Mouse (Mus musculus): ENCODE results near the gene Rbm20. TPM values are rescaled to one million over a fixed set of nuclear protein-coding genes. Genes with fewer than 3 reads are reported as not detected.
"Not testable (repeated sequence)": the region's sequence is repeated elsewhere in the genome, so short reads cannot be mapped to it uniquely, and the experiment has no call there.

The Rbm20 gene
- polyA plus RNA-seq, 1 experiment from 2014 or later: 0.95 TPM

GRCm38 (mm10) chr19:53902739-53903487, 225.8 kb downstream of the Rbm20 start:
- Histone ChIP-seq H3K27me3 (ENCODE audit: control insufficient read depth, insufficient read depth, low read length) (no peaks in the 10 kb centered on the region), H3K4me3 (ENCODE audit: low read depth, low read length) (peak overlapping the region; percentile 88), H3K4me1 (ENCODE audit: control insufficient read depth, insufficient read depth, low read length) (peaks cover 14% of the 10 kb centered on the region; the same call in 1 of the 2 replicates), H3K9ac (replicated peaks; ENCODE audit: low read depth, low read length) (peak overlapping the region; percentile 84), H3K4me2 (replicated peaks; ENCODE audit: low read depth, low read length) (peak overlapping the region; percentile 52), H3K9me3 (ENCODE audit: control insufficient read depth, low read depth, low read length) (no peaks in the 10 kb centered on the region), H3K36me3 (ENCODE audit: control insufficient read depth, insufficient read depth, low read length) (no peaks in the 10 kb centered on the region), H3K27ac (ENCODE audit: low read length) (peak overlapping the region; percentile 81)
- WGBS: under 1% methylated on average over 61 of the region's 61 CpGs
- ATAC-seq (ENCODE audit: insufficient number of reproducible peaks, insufficient read depth, low FRiP score, low read depth): peak; percentile 97

GRCm38 (mm10) chr19:53903507-53904321, 226.6 kb downstream of the Rbm20 start:
- no peaks in the 10 kb centered on the region for H3K9me3 ChIP-seq (ENCODE audit: control insufficient read depth, low read depth, low read length)
- H3K9ac ChIP-seq (replicated peaks; ENCODE audit: low read depth, low read length): peak overlapping the region; percentile 84
- peak overlapping the region; percentile 81 for H3K27ac ChIP-seq (ENCODE audit: low read length)
- H3K4me3 ChIP-seq (ENCODE audit: low read depth, low read length): peak overlapping the region; percentile 88
- H3K36me3 ChIP-seq (ENCODE audit: control insufficient read depth, insufficient read depth, low read length): no peaks in the 10 kb centered on the region
- WGBS: under 1% methylated on average over 64 of the region's 83 CpGs
- H3K4me1 ChIP-seq (ENCODE audit: control insufficient read depth, insufficient read depth, low read length): peaks cover 14% of the 10 kb centered on the region; the same call in 1 of the 2 replicates
- peak; percentile 58 for ATAC-seq (ENCODE audit: insufficient number of reproducible peaks, insufficient read depth, low FRiP score, low read depth)
- no peaks in the 10 kb centered on the region for H3K27me3 ChIP-seq (ENCODE audit: control insufficient read depth, insufficient read depth, low read length)
- peak overlapping the region; percentile 49 for H3K4me2 ChIP-seq (replicated peaks; ENCODE audit: low read depth, low read length)

GRCm38 (mm10) chr19:53904833-53905480, 227.9 kb downstream of the Rbm20 start:
- H3K9ac ChIP-seq (replicated peaks; ENCODE audit: low read depth, low read length): peak overlapping the region; percentile 84; the same call in 1 of the 2 replicates
- peaks cover 9% of the 10 kb centered on the region for H3K36me3 ChIP-seq (ENCODE audit: control insufficient read depth, insufficient read depth, low read length)
- no peak overlapping the region for H3K27ac ChIP-seq (ENCODE audit: low read length)
- no peak for ATAC-seq (ENCODE audit: insufficient number of reproducible peaks, insufficient read depth, low FRiP score, low read depth)
- no peaks in the 10 kb centered on the region for H3K27me3 ChIP-seq (ENCODE audit: control insufficient read depth, insufficient read depth, low read length)
- H3K4me1 ChIP-seq (ENCODE audit: control insufficient read depth, insufficient read depth, low read length): peaks cover 14% of the 10 kb centered on the region; the same call in 1 of the 2 replicates
- WGBS: 60% methylated on average over 7 of the region's 7 CpGs
- peak overlapping the region; percentile 88 for H3K4me3 ChIP-seq (ENCODE audit: low read depth, low read length)
- no peaks in the 10 kb centered on the region for H3K9me3 ChIP-seq (ENCODE audit: control insufficient read depth, low read depth, low read length)
- peak overlapping the region; percentile 49 for H3K4me2 ChIP-seq (replicated peaks; ENCODE audit: low read depth, low read length)

- H3K36me3 ChIP-seq (ENCODE audit: control insufficient read depth, insufficient read depth, low read length): peaks cover 19% of the 10 kb centered on the region
- no peak overlapping the region for H3K9ac ChIP-seq (replicated peaks; ENCODE audit: low read depth, low read length)
- no peak overlapping the region for H3K27ac ChIP-seq (ENCODE audit: low read length)
- 41% methylated on average over 6 of the region's 6 CpGs for WGBS
- H3K4me2 ChIP-seq (replicated peaks; ENCODE audit: low read depth, low read length): no peak overlapping the region
- no peaks in the 10 kb centered on the region for H3K9me3 ChIP-seq (ENCODE audit: control insufficient read depth, low read depth, low read length)
- H3K4me1 ChIP-seq (ENCODE audit: control insufficient read depth, insufficient read depth, low read length): peaks cover 14% of the 10 kb centered on the region; the same call in 1 of the 2 replicates
- no peak overlapping the region for H3K4me3 ChIP-seq (ENCODE audit: low read depth, low read length)
- no peaks in the 10 kb centered on the region for H3K27me3 ChIP-seq (ENCODE audit: control insufficient read depth, insufficient read depth, low read length)
- ATAC-seq (ENCODE audit: insufficient number of reproducible peaks, insufficient read depth, low FRiP score, low read depth): no peak
Measured at GRCm38 (mm10) chr19:53906033-53906702, 229.1 kb downstream of the Rbm20 start.

GRCm38 (mm10) chr19:53906703-53907070, 229.6 kb downstream of the Rbm20 start:
- H3K4me2 ChIP-seq (replicated peaks; ENCODE audit: low read depth, low read length); ATAC-seq (ENCODE audit: insufficient number of reproducible peaks, insufficient read depth, low FRiP score, low read depth); H3K4me3 ChIP-seq (ENCODE audit: low read depth, low read length); H3K9ac ChIP-seq (replicated peaks; ENCODE audit: low read depth, low read length); H3K27ac ChIP-seq (ENCODE audit: low read length); H3K27me3 ChIP-seq (ENCODE audit: control insufficient read depth, insufficient read depth, low read length); H3K9me3 ChIP-seq (ENCODE audit: control insufficient read depth, low read depth, low read length): not testable (repeated sequence)
- peaks cover 22% of the 10 kb centered on the region for H3K36me3 ChIP-seq (ENCODE audit: control insufficient read depth, insufficient read depth, low read length)
- H3K4me1 ChIP-seq (ENCODE audit: control insufficient read depth, insufficient read depth, low read length): peaks cover 14% of the 10 kb centered on the region; the same call in 1 of the 2 replicates

GRCm38 (mm10) chr19:53914950-53915349, 237.8 kb downstream of the Rbm20 start:
- ATAC-seq (ENCODE audit: insufficient number of reproducible peaks, insufficient read depth, low FRiP score, low read depth): no peak
- Histone ChIP-seq H3K9me3 (ENCODE audit: control insufficient read depth, low read depth, low read length) (no peaks in the 10 kb centered on the region), H3K27ac (ENCODE audit: low read length) (no peak overlapping the region), H3K9ac (replicated peaks; ENCODE audit: low read depth, low read length) (no peak overlapping the region), H3K4me1 (ENCODE audit: control insufficient read depth, insufficient read depth, low read length) (no peaks in the 10 kb centered on the region), H3K27me3 (ENCODE audit: control insufficient read depth, insufficient read depth, low read length) (no peaks in the 10 kb centered on the region), H3K4me2 (replicated peaks; ENCODE audit: low read depth, low read length) (no peak overlapping the region), H3K36me3 (ENCODE audit: control insufficient read depth, insufficient read depth, low read length) (peaks cover 63% of the 10 kb centered on the region), H3K4me3 (ENCODE audit: low read depth, low read length) (no peak overlapping the region)
- 93% methylated on average over 4 of the region's 4 CpGs for WGBS
